Mouse (Mus musculus): ENCODE data around the gene Sfta2.

The Sfta2 gene

DNA sequence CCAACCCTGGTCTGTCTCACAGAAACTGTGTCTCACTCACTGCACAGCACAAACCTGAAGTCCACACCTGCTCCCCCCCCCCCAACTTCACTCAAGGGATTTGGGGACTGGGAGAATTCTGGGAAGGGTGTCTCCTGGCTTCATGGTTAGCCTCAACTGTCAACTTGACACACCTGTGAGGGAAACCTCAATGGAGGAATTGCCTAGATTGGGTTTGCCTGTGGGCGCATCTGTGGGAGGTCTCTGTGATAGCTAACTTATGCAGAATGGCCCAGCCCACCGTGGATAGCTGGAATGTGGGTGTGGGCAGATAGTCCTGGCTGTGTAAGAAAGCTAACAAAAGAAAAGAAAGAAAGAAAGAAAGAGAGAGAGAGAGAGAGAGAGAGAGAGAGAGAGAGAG, at the start of gene Sfta2:
Gene Sfta2, plus strand, starts transcription at position 301 of the 400 bp plus-strand sequence.
- DNase-seq: no peak

DNA sequence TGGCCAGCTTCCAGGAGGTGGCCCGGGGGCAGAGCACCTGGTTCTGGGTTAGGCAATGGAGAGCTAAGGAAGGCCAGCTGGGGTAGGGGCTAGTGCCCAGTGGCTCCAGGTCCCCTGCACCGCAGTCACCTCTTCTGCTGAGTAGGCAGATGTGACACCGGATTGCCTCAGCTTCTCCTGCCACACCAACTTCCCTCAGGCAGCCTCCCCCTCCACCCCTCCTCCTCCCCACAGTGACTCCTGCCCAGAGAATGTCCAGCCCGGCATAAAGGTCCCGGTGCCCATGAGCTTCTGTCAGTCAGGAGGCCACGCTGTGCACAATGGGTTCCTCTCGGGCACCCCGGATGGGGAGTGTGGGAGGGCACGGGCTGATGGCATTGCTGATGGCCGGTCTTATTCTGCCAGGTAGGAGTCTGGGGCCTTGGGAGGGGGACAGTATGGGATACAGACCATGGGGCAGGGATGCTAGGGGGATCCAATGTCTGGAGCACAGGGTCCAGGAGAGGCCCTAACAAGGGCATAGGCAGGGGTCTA, 49.4 kb upstream of the Sfta2 start, which contains the start of gene Cdsn:
Gene Cdsn, plus strand, starts transcription at position 248 of the 534 bp plus-strand sequence.
- no peak for DNase-seq

DNA sequence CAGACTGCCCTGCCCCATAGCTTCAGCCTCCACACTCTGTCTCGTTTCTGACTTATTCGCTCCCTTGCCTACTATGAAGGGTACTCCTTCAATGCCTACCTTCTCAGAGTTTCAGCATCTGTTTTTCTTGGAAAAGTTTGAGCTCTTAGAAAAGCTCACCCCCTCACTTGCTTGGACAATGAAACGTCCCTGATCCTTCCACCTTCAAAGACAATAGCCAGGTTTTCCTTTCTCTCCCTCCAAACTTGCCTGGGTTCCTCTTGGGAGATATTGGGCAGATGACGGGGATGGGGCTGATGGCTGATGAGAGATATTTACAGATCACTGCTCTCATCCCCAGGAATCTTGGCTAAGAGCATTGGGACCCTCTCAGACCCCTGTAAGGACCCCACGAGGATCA, 47.0 kb upstream of the Sfta2 start:
- no peak for DNase-seq

DNA sequence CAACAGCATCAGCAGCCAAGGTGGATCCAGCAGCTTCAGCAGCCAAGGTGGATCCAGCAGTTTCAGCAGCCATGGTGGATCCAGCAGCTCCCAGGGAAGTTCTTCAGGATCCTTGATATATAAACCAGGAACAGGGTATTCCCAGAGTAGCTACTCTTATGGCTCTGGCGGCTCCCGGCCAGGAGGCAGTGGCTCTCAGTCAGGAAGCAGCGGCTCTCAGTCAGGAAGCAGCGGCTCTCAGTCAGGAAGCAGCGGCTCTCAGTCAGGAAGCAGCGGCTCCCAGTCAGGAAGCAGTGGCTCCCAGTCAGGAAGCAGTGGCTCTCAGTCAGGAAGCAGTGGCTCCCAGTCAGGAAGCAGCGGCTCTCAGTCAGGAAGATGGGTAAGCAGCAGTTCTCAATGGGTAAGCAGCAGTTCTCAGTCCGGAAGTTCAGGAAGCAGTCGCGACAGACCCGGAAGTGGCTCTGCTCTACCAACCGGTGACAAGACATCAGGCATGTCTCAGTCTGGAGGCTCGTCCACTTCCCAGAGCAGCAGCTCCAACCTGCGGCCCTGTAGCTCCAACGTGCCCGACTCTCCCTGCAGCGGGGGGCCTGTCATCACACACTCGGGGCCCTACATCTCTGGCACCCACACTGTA, 46.5 kb upstream of the Sfta2 start:
- no peak for DNase-seq

DNA sequence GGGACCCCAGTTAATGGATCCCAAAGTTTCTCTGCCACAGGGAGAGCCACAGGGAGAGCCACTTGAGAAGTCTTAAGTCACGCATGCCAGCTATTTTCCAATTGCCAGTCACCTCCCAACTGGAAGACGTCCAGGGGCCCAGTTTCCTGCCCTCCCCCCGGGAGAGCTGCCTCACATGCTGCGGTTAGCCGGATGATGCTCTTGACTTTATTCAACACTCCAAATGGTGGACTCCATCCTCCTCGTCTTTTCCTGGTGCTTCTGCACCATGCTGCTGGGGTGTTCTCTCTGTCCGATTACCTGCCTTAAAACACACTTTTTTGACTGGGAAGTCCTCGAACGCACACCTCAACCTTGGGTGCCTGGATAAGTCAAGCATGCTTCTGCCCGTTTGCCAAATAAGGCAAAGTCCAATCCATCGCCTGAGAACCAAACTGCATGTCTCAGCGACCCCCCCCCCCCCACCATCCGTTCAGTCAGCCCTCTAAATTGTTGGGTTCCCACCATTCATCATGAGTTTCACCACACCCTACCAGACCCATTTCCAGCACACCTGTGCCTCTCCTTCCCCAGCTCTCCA, 45.1 kb upstream of the Sfta2 start:
- no peak for DNase-seq

DNA sequence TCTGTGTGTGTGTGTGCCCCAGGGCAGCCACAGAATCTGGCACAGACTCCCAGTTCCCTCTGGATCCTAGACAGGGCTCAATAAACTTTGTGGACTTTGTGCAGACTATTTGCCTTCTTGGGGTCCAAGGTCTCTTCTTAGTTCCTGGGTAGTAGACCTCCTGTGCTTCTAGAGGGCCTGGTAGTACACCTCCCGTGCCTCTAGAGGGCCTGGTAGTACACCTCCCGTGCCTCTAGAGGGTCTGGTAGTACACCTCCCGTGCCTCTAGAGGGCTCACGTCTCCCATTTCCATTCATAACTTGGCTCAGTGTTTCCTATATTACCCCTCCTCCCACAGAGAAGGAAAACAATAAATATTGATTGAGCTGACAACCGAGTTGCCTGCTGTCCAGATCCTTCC, 44.5 kb upstream of the Sfta2 start:
- DNase-seq: peak; percentile 53

DNA sequence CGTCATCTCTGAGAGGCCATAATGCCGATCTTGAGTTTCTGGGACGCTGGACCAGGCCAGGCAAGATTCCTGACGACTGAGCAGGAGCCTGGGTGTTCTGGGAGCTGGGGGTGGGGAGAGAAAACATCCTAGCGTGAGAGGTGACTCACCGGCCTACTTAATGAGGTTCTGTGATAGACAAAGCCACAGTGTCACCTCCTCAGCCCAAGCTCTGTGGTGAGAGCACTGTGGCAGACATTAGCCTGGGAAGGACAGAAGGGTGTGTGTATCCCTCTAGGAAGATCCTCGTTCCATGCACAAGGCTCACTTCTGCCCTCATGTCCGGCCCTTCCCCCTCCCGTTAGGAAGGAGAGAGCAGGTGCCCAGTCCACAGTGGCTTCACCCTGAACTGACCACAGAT, 44.0 kb upstream of the Sfta2 start:
- no peak for DNase-seq

DNA sequence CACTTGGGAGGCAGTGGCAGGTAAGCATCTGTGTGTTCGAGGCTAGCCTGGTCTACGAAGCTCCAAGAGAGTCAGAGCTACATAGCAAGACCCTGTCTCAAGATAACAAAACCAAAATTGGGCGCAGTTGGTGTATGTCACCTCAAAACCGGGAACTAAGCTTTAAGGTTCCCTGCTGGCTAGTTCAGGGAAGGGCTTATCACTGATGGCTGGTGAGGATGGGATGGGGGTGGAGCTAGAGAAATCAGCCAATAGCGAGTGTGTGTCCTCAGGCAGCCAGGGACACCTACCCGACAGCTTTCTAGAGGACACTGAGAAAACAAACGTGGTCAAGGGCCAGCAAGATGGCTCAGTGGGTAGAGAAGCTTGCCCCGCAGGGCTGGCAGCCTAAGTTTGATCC, 43.1 kb upstream of the Sfta2 start:
- DNase-seq: no peak

DNA sequence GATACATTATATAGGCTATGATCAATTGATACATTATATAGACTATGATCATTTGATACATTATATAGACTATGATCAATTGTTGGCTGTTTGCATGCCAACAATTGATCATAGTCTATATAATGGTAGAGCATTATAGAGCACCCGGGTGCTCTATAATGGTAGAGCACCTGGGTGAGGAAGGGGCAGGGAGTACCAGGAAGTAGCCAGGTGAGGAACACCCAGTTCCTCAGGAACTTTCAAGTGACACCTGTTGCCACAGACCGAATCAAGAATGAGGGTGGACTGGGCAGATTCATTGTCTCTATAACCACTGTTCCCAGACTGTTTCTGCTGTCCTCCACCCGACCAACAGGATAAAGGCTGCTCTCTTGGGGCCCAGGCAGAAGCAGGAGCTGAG, 34.2 kb upstream of the Sfta2 start, which contains the start of gene 2300002M23Rik:
Gene 2300002M23Rik, plus strand, starts transcription at position 301 of the 400 bp plus-strand sequence.
- DNase-seq: no peak

DNA sequence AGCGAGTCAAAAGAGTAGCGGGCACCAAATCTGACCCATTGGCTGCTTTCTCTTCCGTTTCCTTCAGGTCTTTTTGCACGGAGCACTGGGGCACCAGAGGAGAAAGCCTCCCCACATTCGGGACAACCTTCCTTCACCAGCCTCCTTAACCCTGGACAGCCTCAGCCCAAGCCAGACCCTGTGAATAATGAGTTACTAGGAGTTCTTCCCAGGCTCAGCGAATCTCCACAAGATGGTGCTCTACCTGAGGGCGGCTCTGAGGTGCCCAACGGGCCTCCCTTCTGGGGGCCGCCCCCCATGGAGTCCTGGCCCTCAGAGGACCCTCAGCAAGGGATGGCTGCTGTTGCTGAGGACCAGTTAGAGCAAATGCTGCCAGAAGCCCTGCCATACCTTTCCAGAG, 33.6 kb upstream of the Sfta2 start:
- DNase-seq: no peak

DNA sequence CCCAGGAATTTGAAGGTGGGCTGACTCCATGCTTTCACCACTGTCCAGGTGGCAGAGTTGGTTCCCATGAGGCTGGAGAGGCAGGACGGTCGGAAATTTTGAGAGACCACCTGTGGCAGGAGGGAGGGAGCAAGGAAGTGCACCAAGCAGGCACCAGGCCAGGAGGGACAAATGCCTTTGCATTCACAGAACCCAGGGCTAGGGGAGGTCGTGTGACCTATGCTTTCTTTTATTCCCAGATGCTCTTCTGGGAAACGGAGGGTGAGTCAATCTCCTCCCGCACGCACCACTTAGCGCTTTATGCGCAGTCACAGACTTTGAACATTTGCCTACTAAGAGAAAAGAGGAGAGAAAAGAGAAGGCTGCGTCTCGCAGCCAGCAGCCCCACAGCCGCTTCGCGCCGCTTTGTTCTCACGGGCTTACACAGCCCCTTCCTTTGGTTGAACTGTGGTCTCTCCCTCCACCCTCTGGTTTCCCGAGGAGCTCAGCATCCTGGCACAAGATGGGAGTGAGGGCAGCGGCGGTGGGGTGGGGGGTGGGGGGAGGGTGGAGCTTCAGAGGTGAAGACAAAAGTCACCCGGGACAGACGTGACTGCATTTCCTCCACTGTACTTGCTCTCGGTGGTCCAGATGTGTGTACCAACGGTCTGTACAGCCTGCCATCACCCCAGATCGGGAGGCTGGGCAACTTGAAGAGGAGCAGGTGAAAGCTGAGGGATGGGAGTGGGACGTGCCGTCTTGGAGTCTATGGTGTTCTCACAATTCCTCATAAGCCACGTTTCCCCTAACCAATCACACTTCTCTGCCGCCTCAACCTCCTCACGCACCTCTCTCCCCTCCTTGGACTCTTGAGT, 32.0 kb upstream of the Sfta2 start:
- no peak for DNase-seq

DNA sequence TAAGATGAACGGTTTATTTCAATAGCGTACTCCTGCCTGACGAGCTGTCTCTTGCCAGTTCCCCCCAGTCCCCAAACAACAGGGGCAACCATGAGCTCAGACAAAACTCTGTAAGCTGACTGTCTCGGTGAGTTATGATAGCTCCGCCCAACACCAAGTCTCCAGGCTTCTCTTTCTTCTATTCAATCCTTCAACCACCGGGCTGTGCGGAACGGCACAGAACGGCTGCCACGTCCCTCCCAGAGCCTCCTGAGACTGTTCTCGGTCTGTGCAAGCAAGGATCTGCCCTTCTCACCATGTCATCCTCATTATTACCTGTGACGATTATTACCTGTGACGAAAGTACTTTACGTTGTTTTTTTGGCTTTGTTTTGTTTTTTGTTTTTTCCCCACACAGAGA, 30.5 kb upstream of the Sfta2 start:
- no peak for DNase-seq

DNA sequence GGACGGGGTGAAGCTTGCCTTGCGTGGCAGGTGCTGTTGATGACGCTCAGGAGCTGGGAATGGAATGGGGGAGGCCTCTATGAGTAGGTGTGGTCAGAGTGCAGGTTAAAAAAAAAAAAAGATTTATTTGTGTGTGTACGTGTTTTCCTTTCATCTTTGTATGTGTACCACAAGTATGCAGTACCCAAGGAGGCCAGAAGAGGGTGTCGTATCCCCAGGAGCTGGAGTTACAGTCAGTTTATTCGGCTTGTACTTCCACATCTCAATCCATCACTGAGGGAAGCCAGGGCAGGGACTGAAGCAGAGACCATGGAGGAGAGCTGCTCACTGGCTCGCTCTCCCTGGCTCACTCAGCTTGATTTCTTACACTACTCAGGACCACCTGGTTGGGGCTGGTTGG, 29.9 kb upstream of the Sfta2 start:
- DNase-seq: no peak

DNA sequence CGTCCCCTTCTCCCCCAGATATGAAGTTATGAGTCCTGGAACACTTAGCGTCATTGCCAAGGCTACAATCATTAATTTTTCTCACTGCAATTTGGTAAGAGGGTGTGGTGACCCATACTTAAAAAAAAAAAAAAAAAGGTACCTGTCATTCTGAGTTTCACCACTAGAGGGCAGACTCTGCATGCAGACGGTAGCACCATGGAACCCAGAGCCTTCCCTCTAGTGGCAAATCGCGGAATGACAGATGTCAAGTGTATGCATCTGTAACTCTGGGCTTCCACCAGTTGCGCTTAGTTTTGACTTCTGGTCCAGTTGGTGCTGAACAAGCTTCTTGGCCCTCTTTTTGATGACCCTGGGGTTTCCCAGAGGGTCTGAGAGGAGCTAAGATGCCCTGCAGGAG, 23.1 kb upstream of the Sfta2 start:
- peak; percentile 83 for DNase-seq

DNA sequence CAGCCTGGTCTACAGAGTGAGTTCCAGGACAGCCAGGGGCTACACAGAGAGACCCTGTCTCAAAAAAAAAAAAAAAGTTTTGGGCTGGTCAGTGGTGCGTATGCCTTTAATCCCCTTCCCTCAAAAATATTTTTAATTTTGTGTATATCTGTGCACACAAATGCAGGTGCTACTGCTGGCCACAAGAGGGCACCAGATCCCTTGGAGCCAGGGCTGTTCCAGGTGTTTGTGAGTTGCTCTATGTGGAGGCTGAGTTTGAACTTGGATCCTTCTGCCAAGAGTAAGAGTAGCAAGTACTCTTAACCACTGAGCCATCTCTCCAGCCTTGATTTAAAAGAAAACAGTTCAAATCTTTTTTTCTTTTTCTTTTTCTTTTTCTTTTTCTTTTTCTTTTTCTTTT, 18.4 kb upstream of the Sfta2 start:
- DNase-seq: no peak

DNA sequence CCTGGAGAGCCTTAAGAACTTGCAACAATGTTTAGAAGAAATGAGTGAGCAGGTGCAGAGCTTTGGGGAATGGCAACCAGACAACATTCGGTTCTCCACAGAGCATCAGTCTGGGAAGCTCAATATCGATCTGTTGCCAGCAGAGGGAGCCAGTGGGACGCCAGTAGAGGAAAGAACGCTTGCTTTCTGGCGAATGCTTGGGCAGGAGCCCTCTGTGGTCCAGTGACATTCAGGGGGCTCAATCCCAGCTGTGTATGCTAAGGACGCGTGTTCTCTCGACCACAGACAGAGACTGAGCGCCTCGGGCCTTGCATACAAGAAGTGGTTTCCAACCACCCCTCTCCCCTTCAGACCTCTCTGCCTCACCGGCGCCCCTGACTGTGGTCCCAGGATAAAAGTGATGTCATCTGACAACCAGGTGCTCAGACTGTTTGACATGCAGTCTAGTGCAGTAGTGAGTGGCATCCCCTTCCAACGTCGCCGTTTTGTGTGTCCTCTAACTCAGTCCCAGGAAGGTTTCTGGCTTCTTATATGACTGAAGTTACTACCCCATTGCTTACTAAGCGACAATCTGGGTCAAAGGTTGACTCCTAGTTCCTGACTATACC, 16.9 kb upstream of the Sfta2 start:
- peak; percentile 93 for DNase-seq

DNA sequence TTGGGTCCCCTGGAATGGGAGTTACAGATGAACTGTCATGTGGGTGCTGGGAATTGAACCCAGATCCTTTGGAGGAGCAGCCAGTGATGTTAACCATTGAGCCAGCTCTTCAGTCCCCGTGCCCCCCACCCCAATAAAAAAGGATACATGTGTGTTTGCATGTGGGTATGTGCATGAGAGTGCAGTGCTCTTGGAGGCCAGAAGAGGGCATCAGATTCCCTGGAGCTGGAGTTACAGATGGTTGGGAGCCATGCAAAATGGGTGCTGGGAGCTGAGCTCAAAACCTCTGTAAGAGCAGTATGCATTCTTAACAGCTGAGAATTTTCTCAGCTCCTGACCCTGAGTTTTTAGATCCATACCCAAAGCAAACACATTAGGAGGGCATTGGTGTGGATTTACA, 14.1 kb upstream of the Sfta2 start:
- DNase-seq: no peak

DNA sequence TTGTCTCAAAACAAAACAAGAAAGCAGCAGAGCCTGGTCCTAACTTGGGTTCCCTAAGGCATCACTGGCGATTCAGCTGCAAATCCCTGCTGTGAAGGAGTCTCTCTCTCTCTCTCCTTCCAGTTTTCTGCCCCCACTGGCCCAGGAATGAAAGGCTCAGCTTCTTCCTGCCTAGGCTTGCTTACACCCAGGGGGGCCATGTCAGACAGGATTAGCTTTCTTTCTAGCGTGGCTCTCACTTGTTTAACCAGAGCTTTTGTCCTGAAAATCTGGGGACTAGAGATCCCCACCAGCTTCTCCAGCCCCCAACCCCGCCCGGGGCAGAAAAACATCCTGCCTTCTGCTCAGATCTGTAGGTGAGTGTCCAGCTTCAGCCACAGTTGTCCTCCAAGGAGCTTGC, 13.0 kb upstream of the Sfta2 start:
- no peak for DNase-seq

DNA sequence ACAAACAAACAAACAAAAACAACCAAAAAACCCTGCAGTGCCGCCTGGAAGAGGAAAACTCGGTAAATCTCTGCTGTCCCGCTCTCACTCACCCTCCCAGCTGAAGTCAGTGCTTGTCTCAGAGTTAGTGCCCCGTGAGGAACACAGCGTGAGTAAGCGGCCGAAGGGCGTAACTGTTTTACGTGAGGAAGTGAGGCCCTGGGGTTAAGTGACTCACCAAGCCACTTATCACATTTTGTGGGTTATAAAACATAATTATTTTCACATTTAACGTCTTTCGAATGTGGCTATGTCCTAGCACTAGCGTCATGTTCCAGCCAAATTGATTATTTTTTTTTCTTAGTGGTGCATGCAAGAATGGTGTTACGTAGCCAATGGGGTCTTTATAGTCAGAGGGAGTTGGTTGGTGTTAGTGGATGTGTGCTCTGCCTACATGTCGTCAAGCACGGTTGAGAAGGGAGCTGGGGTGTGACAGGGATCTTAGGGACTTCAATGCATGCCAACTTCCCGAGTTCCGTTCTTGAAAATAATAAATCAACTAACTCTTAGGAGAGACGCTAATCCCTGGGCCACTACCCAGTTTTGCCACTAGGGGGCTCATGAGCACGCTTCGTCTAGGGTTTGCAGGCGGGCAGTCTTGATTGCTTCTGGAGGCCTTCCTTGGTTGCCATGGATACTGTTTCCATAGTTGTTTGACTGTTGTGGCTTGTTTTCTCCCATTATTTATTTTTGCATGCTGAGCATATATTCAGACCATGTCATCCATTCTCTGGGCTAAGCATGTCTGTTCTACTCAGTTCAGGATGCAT, 10.7 kb upstream of the Sfta2 start:
- DNase-seq: peak; percentile 91

DNA sequence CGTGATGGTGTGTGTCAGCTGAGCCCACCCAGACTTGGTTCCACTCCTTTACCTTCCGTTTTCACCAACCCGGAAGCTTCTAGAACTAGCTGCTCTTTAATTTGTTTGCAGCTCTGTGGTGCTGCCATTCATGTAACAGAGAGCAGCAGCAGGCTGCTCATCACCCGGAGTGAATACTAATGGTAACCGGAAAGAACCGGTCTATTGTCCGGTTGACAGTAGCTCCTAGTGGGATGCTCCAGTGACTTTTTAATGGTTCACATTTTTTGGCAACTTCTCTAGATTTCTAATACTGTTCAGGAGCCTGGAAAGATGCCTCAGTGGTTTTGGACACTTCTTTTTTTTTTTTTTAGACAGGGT, 10.2 kb upstream of the Sfta2 start:
- DNase-seq: no peak

DNA sequence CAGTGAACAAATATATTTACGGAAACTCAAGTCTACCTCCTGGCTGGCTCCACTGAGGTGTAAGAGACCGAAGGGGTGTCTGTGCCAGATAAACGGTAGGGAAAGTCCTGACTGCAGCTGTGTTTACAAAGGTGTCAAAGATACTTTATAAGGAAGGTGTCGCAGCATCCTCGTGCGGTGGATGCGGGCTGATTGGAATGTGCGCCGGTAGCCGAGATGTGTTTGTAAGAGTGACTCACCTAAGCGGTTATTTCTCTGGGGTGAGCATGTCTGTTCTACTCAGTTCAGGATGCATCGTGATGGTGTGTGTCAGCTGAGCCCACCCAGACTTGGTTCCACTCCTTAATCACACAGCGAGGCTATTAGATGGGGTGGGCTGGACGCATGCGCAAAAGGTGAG, 9.6 kb upstream of the Sfta2 start:
- no peak for DNase-seq

DNA sequence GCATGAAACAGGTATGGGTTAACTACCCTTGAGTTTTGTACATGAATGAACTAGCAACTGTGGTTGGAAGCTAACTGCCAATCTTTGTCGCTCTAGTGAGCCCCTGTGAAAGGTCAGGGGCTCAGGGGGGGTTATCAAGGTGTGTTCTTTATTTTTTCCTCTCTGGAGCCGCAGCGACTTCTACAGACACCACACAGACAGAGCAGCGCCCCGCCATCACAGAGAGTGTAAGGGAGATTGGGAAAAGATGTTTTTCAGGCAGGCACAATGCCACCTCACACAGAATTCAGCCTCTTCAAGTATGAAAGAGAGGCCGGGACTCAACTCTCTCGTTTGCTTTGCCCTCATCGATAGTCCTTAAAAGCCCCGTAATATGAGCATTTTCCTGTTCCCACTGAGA, 9.2 kb upstream of the Sfta2 start:
- DNase-seq: no peak

DNA sequence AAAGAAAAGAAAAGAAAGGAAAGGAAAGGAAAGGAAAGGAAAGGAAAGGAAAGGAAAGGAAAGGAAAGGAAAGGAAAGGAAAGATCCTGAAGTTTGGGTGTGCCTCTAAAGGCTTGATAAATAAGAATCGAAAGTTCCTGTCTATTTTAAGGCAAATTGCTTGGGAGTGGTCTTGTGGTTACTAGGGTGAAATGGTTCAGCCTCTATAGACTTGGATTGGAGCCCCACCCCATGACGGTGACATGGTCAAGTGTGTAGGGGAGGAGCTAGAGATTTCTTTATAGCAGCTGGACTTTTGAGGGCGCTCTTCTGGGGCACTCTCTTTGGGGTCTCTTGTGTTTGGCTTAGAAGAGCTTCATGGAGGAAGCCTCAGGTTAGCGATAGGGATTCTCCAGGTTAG, 7.6 kb upstream of the Sfta2 start:
- no peak for DNase-seq

All from right cerebral cortex, postnatal 4 days (tissue).